Mouse (Mus musculus): Measurements from ENCODE around the gene Shisal2a. TPM values are rescaled to one million over a fixed set of nuclear protein-coding genes. Genes with fewer than 3 reads are reported as not detected.

Shisal2a gene
- polyA plus RNA-seq (2016; fragmentation: Nextera tagmentation; extraction: Ambion mirVana) = 0.32 TPM in 1 of 2 replicates, not detected in the other

DNA sequence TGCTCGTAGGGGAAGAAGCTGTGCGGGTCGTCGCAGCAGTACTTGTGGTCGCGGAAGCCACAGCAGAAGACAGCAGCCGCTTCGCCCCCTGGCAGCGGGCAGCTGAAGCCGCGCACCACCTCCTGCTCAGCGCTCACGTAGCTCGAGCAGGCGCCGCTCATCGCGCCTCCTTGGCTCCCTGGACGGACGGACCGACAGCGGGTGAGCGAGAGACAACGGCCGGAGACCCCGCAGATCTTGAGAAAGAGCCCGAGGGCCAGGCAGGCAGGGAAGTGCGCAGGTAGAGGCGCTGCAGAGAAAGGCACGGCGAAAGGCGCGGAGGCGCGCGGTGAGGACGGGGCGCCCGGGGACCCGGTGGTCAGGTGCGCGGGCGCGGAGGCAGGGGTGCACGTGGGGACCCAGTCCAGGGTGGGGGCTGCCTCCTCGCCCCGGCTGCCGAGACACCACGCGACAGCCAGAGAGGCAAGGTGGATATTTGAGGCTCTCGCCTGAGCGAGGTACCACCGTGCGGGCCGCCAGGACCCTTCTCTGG, at the start of gene Shisal2a:
Gene Shisal2a, minus strand, starts transcription at position 167 of the 532 bp plus-strand sequence.
- Histone ChIP-seq H3K9ac (no peak within 1 kb of the TSS), H3K4me3 (peak within 1 kb of the TSS; percentile 39), H3K27me3 (replicated peaks) (peaks cover 90% of the 10 kb centered on the region), H3K4me2 (peak within 1 kb of the TSS; percentile 60), H3K36me3 (no peaks in the 10 kb centered on the region), H3K4me1 (peaks cover 12% of the 10 kb centered on the region; the same call in 1 of the 2 replicates), H3K9me3 (replicated peaks) (no peaks in the 10 kb centered on the region), H3K27ac (no peak within 1 kb of the TSS)
- ATAC-seq = no peak
- 3% methylated on average over 55 of the region's 55 CpGs for WGBS (ENCODE audit: insufficient replicate concordance)

- Histone ChIP-seq H3K27ac (no peak overlapping the region; the same call in 1 of the 2 replicates), H3K4me2 (no peak overlapping the region), H3K27me3 (replicated peaks) (peaks cover 15% of the 10 kb centered on the region), H3K9ac (no peak overlapping the region), H3K36me3 (no peaks in the 10 kb centered on the region), H3K4me3 (no peak overlapping the region), H3K9me3 (replicated peaks) (no peaks in the 10 kb centered on the region), H3K4me1 (peaks cover 29% of the 10 kb centered on the region)
- WGBS (ENCODE audit: insufficient replicate concordance) = 34% methylated on average over 2 of the region's 2 CpGs
- no peak; the same call in 1 of the 2 replicates for ATAC-seq
These were observed 48.4 kb upstream of the Shisal2a start for GRCm38 (mm10) chr4:108431561-108431936.

- Histone ChIP-seq H3K9ac (no peak overlapping the region), H3K4me2 (no peak overlapping the region), H3K27me3 (replicated peaks) (peaks cover 21% of the 10 kb centered on the region), H3K4me3 (no peak overlapping the region), H3K36me3 (no peaks in the 10 kb centered on the region), H3K4me1 (peaks cover 35% of the 10 kb centered on the region), H3K9me3 (replicated peaks) (no peaks in the 10 kb centered on the region), H3K27ac (no peak overlapping the region)
- peak; percentile 20; the same call in 1 of the 2 replicates for ATAC-seq
- 41% methylated on average over 4 of the region's 4 CpGs for WGBS (ENCODE audit: insufficient replicate concordance)
These were observed 47.8 kb upstream of the Shisal2a start for GRCm38 (mm10) chr4:108430656-108431560.

DNA sequence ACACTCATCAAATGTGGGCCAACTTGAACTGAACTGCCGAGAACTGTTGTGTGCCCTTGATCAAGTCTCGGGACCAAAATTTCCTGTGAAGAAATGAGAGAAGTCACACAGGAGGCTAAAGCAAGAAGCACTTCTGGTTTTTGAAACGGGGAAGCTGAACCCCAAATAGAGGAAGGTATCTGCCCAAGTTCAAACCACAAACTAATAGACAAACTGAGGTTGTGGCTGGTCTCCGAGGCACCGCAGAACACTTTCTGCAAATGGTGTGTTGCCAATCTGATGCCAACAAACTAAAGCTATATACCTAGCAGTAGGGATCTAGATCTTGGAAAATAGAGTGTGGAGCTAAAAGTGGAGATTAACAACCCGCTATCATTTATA, 45.2 kb upstream of the Shisal2a start:
- Histone ChIP-seq H3K36me3 (no peaks in the 10 kb centered on the region), H3K27ac (no peak overlapping the region), H3K4me1 (peaks cover 29% of the 10 kb centered on the region), H3K9me3 (replicated peaks) (no peaks in the 10 kb centered on the region), H3K27me3 (replicated peaks) (peaks cover 22% of the 10 kb centered on the region), H3K4me2 (no peak overlapping the region), H3K9ac (no peak overlapping the region), H3K4me3 (no peak overlapping the region)
- ATAC-seq = no peak
- WGBS (ENCODE audit: insufficient replicate concordance) = 25% methylated on average over 6 of the region's 6 CpGs

- Histone ChIP-seq H3K4me2 (no peak overlapping the region), H3K36me3 (no peaks in the 10 kb centered on the region), H3K9me3 (replicated peaks) (no peaks in the 10 kb centered on the region), H3K27ac (no peak overlapping the region), H3K9ac (no peak overlapping the region), H3K4me3 (no peak overlapping the region), H3K27me3 (replicated peaks) (peaks cover 22% of the 10 kb centered on the region), H3K4me1 (peaks cover 29% of the 10 kb centered on the region)
- WGBS (ENCODE audit: insufficient replicate concordance) = 45% methylated on average over 11 of the region's 11 CpGs
- ATAC-seq = 0 out of 2 replicates have a peak, but pooled peaks have one; percentile 24
These were observed 44.7 kb upstream of the Shisal2a start for GRCm38 (mm10) chr4:108427719-108428340.

DNA sequence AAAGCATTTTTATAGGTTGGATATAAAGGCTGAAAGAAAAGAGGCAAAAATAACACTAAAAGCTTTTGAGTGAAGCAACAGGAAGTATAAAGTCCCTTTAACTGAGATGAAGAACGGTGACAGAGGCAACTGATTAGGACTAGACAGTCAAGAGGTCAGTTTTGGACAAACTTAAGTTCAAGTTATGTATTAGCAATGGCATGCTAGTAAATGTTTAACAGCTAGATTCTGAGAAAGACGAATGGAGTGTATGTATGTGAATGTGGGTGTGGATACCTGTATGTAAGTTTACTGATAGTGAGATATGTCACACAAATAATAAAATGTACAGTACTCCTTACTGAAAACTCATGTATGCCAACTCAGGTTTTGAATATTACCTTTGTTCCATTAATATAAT, 41.4 kb upstream of the Shisal2a start:
- H3K9ac ChIP-seq = no peak overlapping the region
- no peaks in the 10 kb centered on the region for H3K36me3 ChIP-seq
- ATAC-seq = no peak
- 39% methylated on average over 2 of the region's 2 CpGs for WGBS (ENCODE audit: insufficient replicate concordance)
- no peak overlapping the region for H3K4me3 ChIP-seq
- peaks cover 7% of the 10 kb centered on the region; the same call in 1 of the 2 replicates for H3K27me3 ChIP-seq (replicated peaks)
- H3K4me1 ChIP-seq = peaks cover 22% of the 10 kb centered on the region
- no peak overlapping the region for H3K27ac ChIP-seq
- no peak overlapping the region for H3K4me2 ChIP-seq
- H3K9me3 ChIP-seq (replicated peaks) = no peaks in the 10 kb centered on the region

DNA sequence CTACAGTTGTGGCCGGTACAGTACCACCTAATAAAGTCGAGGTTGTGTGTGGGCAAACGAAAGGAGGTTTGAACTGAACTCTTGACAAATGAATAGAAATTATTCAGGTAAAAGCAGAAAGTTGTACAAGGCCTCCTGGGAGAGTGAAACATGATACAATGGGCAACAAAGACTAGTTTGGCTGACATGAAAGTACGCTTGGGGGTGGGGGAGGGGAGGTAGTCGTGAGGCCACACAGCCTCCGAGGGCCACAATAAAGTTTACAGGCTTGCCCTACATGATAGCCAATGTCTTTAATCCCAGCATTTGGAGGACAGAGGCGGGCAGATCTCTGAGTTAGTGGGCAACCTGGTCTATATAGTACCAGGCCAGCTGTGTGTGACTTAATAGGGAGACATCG, 24.5 kb upstream of the Shisal2a start:
- Histone ChIP-seq H3K4me2 (no peak overlapping the region), H3K4me3 (no peak overlapping the region), H3K36me3 (no peaks in the 10 kb centered on the region), H3K4me1 (peaks cover 17% of the 10 kb centered on the region; the same call in 1 of the 2 replicates), H3K9me3 (replicated peaks) (no peaks in the 10 kb centered on the region), H3K27ac (no peak overlapping the region), H3K27me3 (replicated peaks) (peaks cover 52% of the 10 kb centered on the region), H3K9ac (no peak overlapping the region)
- 39% methylated on average over 8 of the region's 8 CpGs for WGBS (ENCODE audit: insufficient replicate concordance)
- ATAC-seq = no peak

DNA sequence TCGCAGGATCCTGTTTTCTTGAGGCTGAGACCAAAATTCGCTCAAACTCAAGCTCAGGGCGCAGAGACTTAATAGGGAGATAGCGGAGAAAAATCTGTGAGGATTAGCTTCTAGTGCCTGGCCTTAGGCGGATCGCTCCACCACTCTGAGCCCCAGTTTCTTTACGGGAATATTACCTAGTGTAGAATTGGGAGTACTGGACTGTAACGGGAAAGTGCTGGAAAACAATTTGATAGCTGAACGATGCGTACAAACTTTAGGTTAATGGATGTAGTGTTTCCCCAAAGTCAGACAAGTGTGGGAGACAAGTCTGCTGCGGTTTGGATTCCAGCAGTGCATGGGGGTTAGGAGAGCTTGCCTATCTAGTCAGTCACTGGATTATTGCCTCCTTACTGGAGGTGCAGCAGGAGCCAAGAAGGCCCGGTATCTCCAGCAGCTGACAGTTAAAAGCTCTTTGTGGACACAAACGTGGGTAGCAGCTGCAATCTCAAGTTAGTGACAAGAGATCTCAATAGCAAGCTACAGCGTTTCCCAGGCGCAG, 23.8 kb upstream of the Shisal2a start, which contains the start of gene Gpx7:
Gene Gpx7, minus strand, starts transcription at position 101 of the 541 bp plus-strand sequence.
- H3K36me3 ChIP-seq = no peaks in the 10 kb centered on the region
- WGBS (ENCODE audit: insufficient replicate concordance) = 16% methylated on average over 15 of the region's 15 CpGs
- H3K27me3 ChIP-seq (replicated peaks) = peaks cover 54% of the 10 kb centered on the region
- peak within 1 kb of the TSS; percentile 67 for H3K4me2 ChIP-seq
- no peaks in the 10 kb centered on the region for H3K9me3 ChIP-seq (replicated peaks)
- ATAC-seq = no peak
- peak within 1 kb of the TSS; percentile 39; the same call in 1 of the 2 replicates for H3K9ac ChIP-seq
- H3K4me1 ChIP-seq = peaks cover 17% of the 10 kb centered on the region; the same call in 1 of the 2 replicates
- H3K27ac ChIP-seq = peak within 1 kb of the TSS; percentile 45; the same call in 1 of the 2 replicates
- H3K4me3 ChIP-seq = peak within 1 kb of the TSS; percentile 50

GRCm38 (mm10) chr4:108406138-108406860, 23.1 kb upstream of the Shisal2a start:
- 4% methylated on average over 52 of the region's 52 CpGs for WGBS (ENCODE audit: insufficient replicate concordance)
- Histone ChIP-seq H3K4me1 (peaks cover 17% of the 10 kb centered on the region; the same call in 1 of the 2 replicates), H3K9me3 (replicated peaks) (no peaks in the 10 kb centered on the region), H3K4me2 (peak overlapping the region; percentile 67), H3K9ac (peak overlapping the region; percentile 39; the same call in 1 of the 2 replicates), H3K27me3 (replicated peaks) (peaks cover 54% of the 10 kb centered on the region), H3K36me3 (no peaks in the 10 kb centered on the region), H3K27ac (peak overlapping the region; percentile 45; the same call in 1 of the 2 replicates), H3K4me3 (peak overlapping the region; percentile 50)
- 0 out of 2 replicates have a peak, but pooled peaks have one; percentile 10 for ATAC-seq

DNA sequence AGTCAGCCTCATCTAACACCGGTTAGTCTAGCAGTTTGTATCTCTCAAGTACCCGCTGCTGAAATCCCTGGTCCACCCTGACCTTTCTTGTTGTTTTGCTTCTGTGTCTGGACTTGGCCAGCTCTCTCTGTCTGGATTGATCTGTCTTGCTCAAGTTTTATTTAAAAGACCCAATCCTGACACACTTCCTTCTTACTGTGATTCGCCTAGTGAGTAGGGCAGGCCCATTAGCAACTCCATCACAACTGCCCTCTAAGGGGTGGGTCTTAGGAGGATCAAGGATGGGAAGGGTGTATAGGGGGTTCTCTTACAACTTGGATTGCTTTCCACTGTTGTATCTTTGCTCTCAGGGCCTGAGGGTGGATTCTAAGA, 22.6 kb upstream of the Shisal2a start:
- no peaks in the 10 kb centered on the region for H3K36me3 ChIP-seq
- peak; percentile 37 for ATAC-seq
- H3K4me2 ChIP-seq = peak overlapping the region; percentile 67
- peak overlapping the region; percentile 45; the same call in 1 of the 2 replicates for H3K27ac ChIP-seq
- H3K4me1 ChIP-seq = peaks cover 17% of the 10 kb centered on the region; the same call in 1 of the 2 replicates
- peaks cover 54% of the 10 kb centered on the region for H3K27me3 ChIP-seq (replicated peaks)
- H3K4me3 ChIP-seq = peak overlapping the region; percentile 50; the same call in 1 of the 2 replicates
- H3K9me3 ChIP-seq (replicated peaks) = no peaks in the 10 kb centered on the region
- 61% methylated on average over 3 of the region's 3 CpGs for WGBS (ENCODE audit: insufficient replicate concordance)
- no peak overlapping the region for H3K9ac ChIP-seq
